Mouse (Mus musculus) C3H10T1/2 (cell line): ENCODE results near the gene Pdcd6ip. TPM values are rescaled to one million over a fixed set of nuclear protein-coding genes. Genes with fewer than 3 reads are reported as not detected.

ENCODE experiments used
- polyA plus RNA-seq, 2 experiments: library from polyadenylated mRNA; unstranded; fragments of >200 nt; fragmentation: generic; extraction: Trizol; gene quantifications; one replicate each; pipeline ENCODE4 v1.2.1; 2012; ENCODE audit warnings: missing spikeins in 2 of 2

Pdcd6ip gene
- 10 to 100 TPM; 10.6 to 38.6 TPM for polyA plus RNA-seq

GRCm38 (mm10) chr9:113707481-113708360 lies at the start of gene Pdcd6ip:
TSS of gene Pdcd6ip (minus strand) at chr9:113708259.

GRCm38 (mm10) chr9:113741108-113741636 lies 33.1 kb upstream of the Pdcd6ip start, which contains the start of gene Clasp2:
TSS of gene Clasp2 (plus strand) at chr9:113741473.

Other genes with a start within 250 kb of the Pdcd6ip start
- 1 to 10 TPM in 1 of 2 experiments, under 1 TPM in 1; 0.43 to 3.2 TPM for gene Clasp2, start 33.2 kb upstream of the Pdcd6ip start, polyA plus RNA-seq
- gene Ubp1, start 222.7 kb upstream of the Pdcd6ip start, polyA plus RNA-seq = 10 to 100 TPM in 1 of 2 experiments, 1 to 10 TPM in 1; 2.5 to 22.6 TPM